In the genomic region with DNA sequence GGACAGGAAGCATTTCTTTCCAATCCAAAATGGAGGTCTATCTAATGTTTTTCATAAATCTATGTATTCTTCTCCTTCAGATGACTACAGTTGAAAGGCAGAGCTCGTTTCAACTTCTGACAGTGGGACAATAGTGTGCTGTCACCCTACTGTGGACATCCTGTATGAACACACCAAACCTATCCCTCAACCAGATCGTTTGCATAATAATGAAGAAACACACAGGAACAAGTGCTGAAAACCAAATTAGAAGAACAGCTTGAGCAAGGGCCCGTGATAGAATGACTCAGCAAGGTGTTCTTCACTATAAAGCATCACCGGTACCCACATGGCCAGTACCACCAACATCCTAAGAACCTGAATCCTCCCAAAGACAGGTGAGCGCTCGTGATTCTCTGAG, we compare ENCODE assay signal across 11 mouse cellular contexts. TPM values are rescaled to one million over a fixed set of nuclear protein-coding genes. Genes with fewer than 3 reads are reported as not detected.
A peak's percentile ranks its signal among the peaks of the same experiment; 100 is the strongest.
DNase-seq lines count a peak whose midpoint lies in the region; ATAC-seq and TF ChIP-seq lines count a peak whose summit lies in the region.
"Not testable (repeated sequence)": the region's sequence is repeated elsewhere in the genome, so short reads cannot be mapped to it uniquely, and the experiment has no call there.
"Had no signal": no experiment of that assay in that cellular context is flagged by ENCODE, and none has a peak within 500 bp of the region (broad histone marks: within the 10 kb centered on the region; RNA-seq: fewer than 3 reads in every experiment).

No protein-coding gene starts in this region.

- in situ Hi-C loops in CH12.LX (cut with MboI; ENCODE audit: low pct_ligation_motif_present, low pct_unique_long_range_greater_than_20kb, low sequenced_read_pairs); ES-E14 (cut with MboI; ENCODE audit: low sequenced_read_pairs in 2 of 2, unreplicated experiment in 2 of 2): not testable (repeated sequence)

- peak; percentile 53 for ATAC-seq in granulocyte monocyte progenitor cell, adult 5-6 weeks (replicated peaks; ENCODE audit: poor library complexity, severe bottlenecking)
- ATAC-seq in megakaryocyte, adult 5-6 weeks (ENCODE audit: poor library complexity, severe bottlenecking): peak; percentile 94
- ATAC-seq in megakaryocyte progenitor cell, adult 5-6 weeks (replicated peaks; ENCODE audit: poor library complexity): peak; percentile 44
- 0 out of 2 replicates have a peak, but pooled peaks have one; percentile 27 for ATAC-seq in monocyte, adult 5-6 weeks (replicated peaks; ENCODE audit: insufficient number of reproducible peaks, low FRiP score, low TSS enrichment, poor library complexity, severe bottlenecking)

- dilution Hi-C loops in CH12.LX (cut with MboI; ENCODE audit: extremely low pct_ligation_motif_present, extremely low pct_unique_long_range_greater_than_20kb, low sequenced_read_pairs): not testable (repeated sequence)

- not testable (repeated sequence) for H3K4me3 ChIP-seq in CH12.LX (replicated peaks in 1 of 3; ENCODE audit: low read depth in 2 of 3, low read length in 2 of 3, poor library complexity in 1 of 3); ES-E14 (ENCODE audit: insufficient read depth in 1 of 2, low read depth in 1 of 2, low read length in 2 of 2, poor library complexity in 1 of 2, severe bottlenecking in 1 of 2)

- H3K4me2 ChIP-seq in CH12.LX (ENCODE audit: insufficient read depth, low read depth, poor library complexity, severe bottlenecking): not testable (repeated sequence)

- not testable (repeated sequence) for H3K27me3 ChIP-seq in CH12.LX (replicated peaks)

- not testable (repeated sequence) for H3K9me3 ChIP-seq in CH12.LX (replicated peaks; ENCODE audit: low read length); ES-E14 (ENCODE audit: control insufficient read depth, insufficient read depth, low read depth, low read length)

- not testable (repeated sequence) for TF ChIP-seq POLR2A in CH12.LX (IDR thresholded peaks at IDR 0.05; ENCODE audit: low read depth, low read length)

- TF ChIP-seq EP300 in CH12.LX (IDR thresholded peaks at IDR 0.05; ENCODE audit: low read length): not testable (repeated sequence)

- H3K79me2 ChIP-seq in CH12.LX (replicated peaks; ENCODE audit: control insufficient read depth, extremely low read depth, insufficient read depth, poor library complexity, severe bottlenecking): not testable (repeated sequence)

- TF ChIP-seq CTCF in CH12.LX (conservative IDR thresholded peaks at IDR 0.05 in 1 of 2, IDR thresholded peaks at IDR 0.05 in 1 of 2; ENCODE audit: low read depth in 2 of 2, low read length in 2 of 2): not testable (repeated sequence)

- H3K4me1 ChIP-seq in CH12.LX (ENCODE audit: control insufficient read depth in 1 of 2, insufficient read depth in 2 of 2); ES-E14 (ENCODE audit: control insufficient read depth in 2 of 2, insufficient read depth in 2 of 2, low read length in 2 of 2, poor library complexity in 1 of 2): not testable (repeated sequence)

- not testable (repeated sequence) for TF ChIP-seq RAD21 in CH12.LX (IDR thresholded peaks at IDR 0.05; ENCODE audit: low read depth, low read length)

- H3K27ac ChIP-seq in CH12.LX (ENCODE audit: insufficient read depth, low read depth); ES-E14 (ENCODE audit: insufficient read depth, low read depth, low read length, poor library complexity, severe bottlenecking): not testable (repeated sequence)

- H3K36me3 ChIP-seq in CH12.LX (replicated peaks in 1 of 2; ENCODE audit: control insufficient read depth in 1 of 2, insufficient read depth in 1 of 2, low read length in 1 of 2); ES-E14 (ENCODE audit: control insufficient read depth, insufficient read depth, low read length, poor library complexity, severe bottlenecking): not testable (repeated sequence)

- H3K9ac ChIP-seq in CH12.LX (ENCODE audit: insufficient read depth, low read depth); ES-E14 (ENCODE audit: insufficient read depth, low read depth, low read length, poor library complexity, severe bottlenecking): not testable (repeated sequence)

- DNase-seq in A20 (ENCODE audit: low read depth, low spot score) (peak; percentile 45), CH12.LX (ENCODE audit: extremely low read depth) (peak; percentile 52)
- DNase-seq in ES-E14 (ENCODE audit: low read depth, low spot score): not testable (repeated sequence)

TF ChIP-seq in CH12.LX, 34 proteins besides CTCF, POLR2A, EP300 and RAD21:
- TF ChIP-seq BHLHE40 (IDR thresholded peaks at IDR 0.05; ENCODE audit: low read depth, low read length): 0 out of 2 replicates have a peak, but pooled peaks have one; percentile 27
TF ChIP-seq in CH12.LX: peak in this region for 1; not testable (repeated sequence) for 33.

TF ChIP-seq in ES-E14, 5 proteins besides CTCF, POLR2A, EP300 and RAD21:
- TF ChIP-seq MAFK (IDR thresholded peaks at IDR 0.05; ENCODE audit: insufficient read depth, low read depth, low read length): 0 out of 2 replicates have a peak, but pooled peaks have one; percentile 38

RNA-seq across cellular contexts. Expression of a gene that starts 5.8 kb away (rescaled TPM):
- total RNA-seq in CH12.LX (2012; rRNA removed): 45.9 and 60.2 TPM in 2 replicates
- total RNA-seq in CH12.LX (2014; rRNA removed): 42.1 and 46.0 TPM in 2 replicates
- 89.7 and 101 TPM in 2 replicates for polyA plus RNA-seq in CH12.LX (2012; ENCODE audit: insufficient read length, low read depth)
- total RNA-seq in ES-E14 (2012; rRNA removed): 30.6 and 43.1 TPM in 2 replicates
- 63.2 and 69.8 TPM in 2 replicates for total RNA-seq in granulocyte monocyte progenitor cell, adult 5-6 weeks (2014; fragmentation: Nextera tagmentation)
- 41.1 and 74.9 TPM in 2 replicates for total RNA-seq in granulocyte monocyte progenitor cell, adult 5-6 weeks (2017)
- total RNA-seq in megakaryocyte, adult 5-6 weeks (2015): 140 and 157 TPM in 2 replicates
- 125 and 141 TPM in 2 replicates for total RNA-seq in megakaryocyte, adult 5-6 weeks (2017)
- 43.9 and 47.7 TPM in 2 replicates for total RNA-seq in megakaryocyte progenitor cell, adult 5-6 weeks (2015)
- 31.4 and 48.0 TPM in 2 replicates for total RNA-seq in megakaryocyte progenitor cell, adult 5-6 weeks (2017)
- total RNA-seq in monocyte, adult 5-6 weeks (2017): 94.2 to 148 TPM (median 113 TPM) in 3 replicates

RNA-seq across cellular contexts. Expression of a gene that starts 16.8 kb away (rescaled TPM):
- total RNA-seq in CH12.LX (2012; rRNA removed) (33.0 and 37.5 TPM in 2 replicates), CH12.LX (2014; rRNA removed) (12.9 and 13.2 TPM in 2 replicates), ES-E14 (2012; rRNA removed) (76.5 and 77.5 TPM in 2 replicates)
- polyA plus RNA-seq in CH12.LX (2012; ENCODE audit: insufficient read length, low read depth): 101 and 113 TPM in 2 replicates
- total RNA-seq in granulocyte monocyte progenitor cell, adult 5-6 weeks (2014; fragmentation: Nextera tagmentation): 31.6 and 33.0 TPM in 2 replicates
- 9.9 and 12.7 TPM in 2 replicates for total RNA-seq in granulocyte monocyte progenitor cell, adult 5-6 weeks (2017)
- 12.1 and 13.2 TPM in 2 replicates for total RNA-seq in megakaryocyte, adult 5-6 weeks (2015)
- 5.8 and 7.4 TPM in 2 replicates for total RNA-seq in megakaryocyte, adult 5-6 weeks (2017)
- total RNA-seq in megakaryocyte progenitor cell, adult 5-6 weeks (2015): 27.1 and 28.4 TPM in 2 replicates
- total RNA-seq in megakaryocyte progenitor cell, adult 5-6 weeks (2017): 9.5 and 16.8 TPM in 2 replicates
- total RNA-seq in monocyte, adult 5-6 weeks (2017): 1.6 to 4.9 TPM (median 2.1 TPM) in 3 replicates

RNA-seq across cellular contexts. Expression of a gene that starts 25.1 kb away (rescaled TPM):
- total RNA-seq in CH12.LX (2012; rRNA removed): 52.2 and 59.7 TPM in 2 replicates
- 70.3 and 79.9 TPM in 2 replicates for total RNA-seq in CH12.LX (2014; rRNA removed)
- 74.3 and 91.6 TPM in 2 replicates for polyA plus RNA-seq in CH12.LX (2012; ENCODE audit: insufficient read length, low read depth)
- 29.1 and 31.2 TPM in 2 replicates for total RNA-seq in ES-E14 (2012; rRNA removed)
- total RNA-seq in granulocyte monocyte progenitor cell, adult 5-6 weeks (2014; fragmentation: Nextera tagmentation): 19.7 and 28.5 TPM in 2 replicates
- total RNA-seq in granulocyte monocyte progenitor cell, adult 5-6 weeks (2017): 31.5 and 35.8 TPM in 2 replicates
- 42.2 and 64.0 TPM in 2 replicates for total RNA-seq in megakaryocyte, adult 5-6 weeks (2015)
- 47.8 and 55.3 TPM in 2 replicates for total RNA-seq in megakaryocyte, adult 5-6 weeks (2017)
- total RNA-seq in megakaryocyte progenitor cell, adult 5-6 weeks (2015): 36.7 and 37.1 TPM in 2 replicates
- total RNA-seq in megakaryocyte progenitor cell, adult 5-6 weeks (2017): 37.0 and 40.2 TPM in 2 replicates
- total RNA-seq in monocyte, adult 5-6 weeks (2017): 37.7 to 56.2 TPM (median 52.1 TPM) in 3 replicates

RNA-seq across cellular contexts. Expression of a gene that starts 32.6 kb away (rescaled TPM):
- 0.08 TPM in 1 of 2 replicates, not detected in the other for total RNA-seq in CH12.LX (2012; rRNA removed)
- 0.05 TPM in 1 of 2 replicates, not detected in the other for total RNA-seq in CH12.LX (2014; rRNA removed)
- 0.20 and 0.74 TPM in 2 replicates for polyA plus RNA-seq in CH12.LX (2012; ENCODE audit: insufficient read length, low read depth)
- 0.54 and 1.5 TPM in 2 replicates for total RNA-seq in ES-E14 (2012; rRNA removed)
- total RNA-seq in granulocyte monocyte progenitor cell, adult 5-6 weeks (2014; fragmentation: Nextera tagmentation): not detected in 2 replicates
- total RNA-seq in granulocyte monocyte progenitor cell, adult 5-6 weeks (2017): not detected in 2 replicates
- 0.13 TPM in 1 of 2 replicates, not detected in the other for total RNA-seq in megakaryocyte, adult 5-6 weeks (2015)
- total RNA-seq in megakaryocyte, adult 5-6 weeks (2017): 0.04 TPM in 1 of 2 replicates, not detected in the other
- total RNA-seq in megakaryocyte progenitor cell, adult 5-6 weeks (2015): not detected in 2 replicates
- total RNA-seq in megakaryocyte progenitor cell, adult 5-6 weeks (2017): 0.25 TPM in 1 of 2 replicates, not detected in the other
- 0.21 TPM in 1 of 3 replicates, not detected in the others for total RNA-seq in monocyte, adult 5-6 weeks (2017)
- total RNA-seq: MEL had no signal
- polyA plus RNA-seq: activated CD4-positive, CD25-positive, alpha-beta regulatory T cell, adult 4 months; CD4-positive, CD25-positive, alpha-beta regulatory T cell, adult 4 months; G1E had no signal

RNA-seq across cellular contexts. Expression of a gene that starts 33.2 kb away (rescaled TPM):
- total RNA-seq in CH12.LX (2012; rRNA removed) (0.04 and 0.08 TPM in 2 replicates), CH12.LX (2014; rRNA removed) (not detected in 2 replicates), ES-E14 (2012; rRNA removed) (2.9 and 6.6 TPM in 2 replicates)
- polyA plus RNA-seq in CH12.LX (2012; ENCODE audit: insufficient read length, low read depth): 0.56 and 0.59 TPM in 2 replicates
- not detected in 2 replicates for total RNA-seq in granulocyte monocyte progenitor cell, adult 5-6 weeks (2014; fragmentation: Nextera tagmentation)
- total RNA-seq in granulocyte monocyte progenitor cell, adult 5-6 weeks (2017): 0.22 TPM in 1 of 2 replicates, not detected in the other
- 0.84 and 1.9 TPM in 2 replicates for total RNA-seq in megakaryocyte, adult 5-6 weeks (2015)
- total RNA-seq in megakaryocyte, adult 5-6 weeks (2017): 1.2 and 1.7 TPM in 2 replicates
- 0.29 and 0.67 TPM in 2 replicates for total RNA-seq in megakaryocyte progenitor cell, adult 5-6 weeks (2015)
- 0.24 TPM in 1 of 2 replicates, not detected in the other for total RNA-seq in megakaryocyte progenitor cell, adult 5-6 weeks (2017)
- 1.6 to 3.5 TPM (median 2.8 TPM) in 3 replicates for total RNA-seq in monocyte, adult 5-6 weeks (2017)
- total RNA-seq: G1E, MEL had no signal
- polyA plus RNA-seq: G1E had no signal

Comparison
In these comparisons a context has a peak if more than half of its experiments do, and no peak if none do; other contexts are left out.
1. ATAC-seq: peak in every context shown above with its lines; median percentile 94 in megakaryocyte, adult 5-6 weeks; 53 in granulocyte monocyte progenitor cell, adult 5-6 weeks; 44 in megakaryocyte progenitor cell, adult 5-6 weeks; 27 in monocyte, adult 5-6 weeks.